Mouse (Mus musculus): ENCODE data around the gene Gramd1b. TPM values are rescaled to one million over a fixed set of nuclear protein-coding genes. Genes with fewer than 3 reads are reported as not detected.

Gramd1b gene
- polyA plus RNA-seq, 1 experiment = 188 TPM

GRCm38 (mm10) chr9:40478146-40478900 is 52.9 kb downstream of the Gramd1b start:
- no peak for DNase-seq
- H3K27ac ChIP-seq (ENCODE audit: insufficient read depth, low read length) = no peak overlapping the region
- no peak for TF ChIP-seq CTCF (IDR thresholded peaks at IDR 0.05; ENCODE audit: borderline replicate concordance, insufficient read depth, low read depth, low read length)
- no peak for TF ChIP-seq POLR2A (IDR thresholded peaks at IDR 0.05; ENCODE audit: borderline replicate concordance, insufficient read depth, low read length)
- H3K4me3 ChIP-seq (replicated peaks; ENCODE audit: insufficient read depth, low read depth, low read length) = no peak overlapping the region
- H3K27me3 ChIP-seq (ENCODE audit: control insufficient read depth, insufficient read depth, low read length) = no peaks in the 10 kb centered on the region
- H3K4me1 ChIP-seq (ENCODE audit: control insufficient read depth, insufficient read depth, low read length) = peaks cover 11% of the 10 kb centered on the region
- WGBS = 88% methylated on average over 9 of the region's 9 CpGs

GRCm38 (mm10) chr9:40477611-40478010 is 53.6 kb downstream of the Gramd1b start:
- Histone ChIP-seq H3K27ac (ENCODE audit: insufficient read depth, low read length) (no peak overlapping the region), H3K4me3 (replicated peaks; ENCODE audit: insufficient read depth, low read depth, low read length) (no peak overlapping the region), H3K4me1 (ENCODE audit: control insufficient read depth, insufficient read depth, low read length) (peaks cover 11% of the 10 kb centered on the region), H3K27me3 (ENCODE audit: control insufficient read depth, insufficient read depth, low read length) (no peaks in the 10 kb centered on the region)
- DNase-seq = no peak
- WGBS = 88% methylated on average over 2 of the region's 2 CpGs
- no peak for TF ChIP-seq CTCF (IDR thresholded peaks at IDR 0.05; ENCODE audit: borderline replicate concordance, insufficient read depth, low read depth, low read length)
- TF ChIP-seq POLR2A (IDR thresholded peaks at IDR 0.05; ENCODE audit: borderline replicate concordance, insufficient read depth, low read length) = no peak

GRCm38 (mm10) chr9:40476098-40476497 is 55.1 kb downstream of the Gramd1b start:
- Histone ChIP-seq H3K4me1 (ENCODE audit: control insufficient read depth, insufficient read depth, low read length) (peaks cover 4% of the 10 kb centered on the region; the same call in 1 of the 2 replicates), H3K27me3 (ENCODE audit: control insufficient read depth, insufficient read depth, low read length) (no peaks in the 10 kb centered on the region), H3K27ac (ENCODE audit: insufficient read depth, low read length) (no peak overlapping the region), H3K4me3 (replicated peaks; ENCODE audit: insufficient read depth, low read depth, low read length) (no peak overlapping the region)
- WGBS = 87% methylated on average over 11 of the region's 11 CpGs
- no peak for DNase-seq
- no peak for TF ChIP-seq CTCF (IDR thresholded peaks at IDR 0.05; ENCODE audit: borderline replicate concordance, insufficient read depth, low read depth, low read length)
- TF ChIP-seq POLR2A (IDR thresholded peaks at IDR 0.05; ENCODE audit: borderline replicate concordance, insufficient read depth, low read length) = no peak

GRCm38 (mm10) chr9:40472961-40473510 is 58.1 kb downstream of the Gramd1b start:
- DNase-seq = no peak
- Histone ChIP-seq H3K4me1 (ENCODE audit: control insufficient read depth, insufficient read depth, low read length) (peaks cover 4% of the 10 kb centered on the region; the same call in 1 of the 2 replicates), H3K27me3 (ENCODE audit: control insufficient read depth, insufficient read depth, low read length) (no peaks in the 10 kb centered on the region), H3K4me3 (replicated peaks; ENCODE audit: insufficient read depth, low read depth, low read length) (no peak overlapping the region), H3K27ac (ENCODE audit: insufficient read depth, low read length) (no peak overlapping the region)
- no peak for TF ChIP-seq POLR2A (IDR thresholded peaks at IDR 0.05; ENCODE audit: borderline replicate concordance, insufficient read depth, low read length)
- no peak for TF ChIP-seq CTCF (IDR thresholded peaks at IDR 0.05; ENCODE audit: borderline replicate concordance, insufficient read depth, low read depth, low read length)
- 92% methylated on average over 9 of the region's 9 CpGs for WGBS

- H3K27ac ChIP-seq (ENCODE audit: insufficient read depth, low read length) = no peak overlapping the region
- no peaks in the 10 kb centered on the region for H3K4me1 ChIP-seq (ENCODE audit: control insufficient read depth, insufficient read depth, low read length)
- no peak for DNase-seq
- 62% methylated on average over 15 of the region's 15 CpGs for WGBS
- no peaks in the 10 kb centered on the region for H3K27me3 ChIP-seq (ENCODE audit: control insufficient read depth, insufficient read depth, low read length)
- no peak for TF ChIP-seq CTCF (IDR thresholded peaks at IDR 0.05; ENCODE audit: borderline replicate concordance, insufficient read depth, low read depth, low read length)
- TF ChIP-seq POLR2A (IDR thresholded peaks at IDR 0.05; ENCODE audit: borderline replicate concordance, insufficient read depth, low read length) = no peak
- no peak overlapping the region for H3K4me3 ChIP-seq (replicated peaks; ENCODE audit: insufficient read depth, low read depth, low read length)
Measured at GRCm38 (mm10) chr9:40469403-40470137, 61.6 kb downstream of the Gramd1b start.

- Histone ChIP-seq H3K4me1 (ENCODE audit: control insufficient read depth, insufficient read depth, low read length) (no peaks in the 10 kb centered on the region), H3K4me3 (replicated peaks; ENCODE audit: insufficient read depth, low read depth, low read length) (no peak overlapping the region), H3K27me3 (ENCODE audit: control insufficient read depth, insufficient read depth, low read length) (no peaks in the 10 kb centered on the region), H3K27ac (ENCODE audit: insufficient read depth, low read length) (no peak overlapping the region)
- TF ChIP-seq POLR2A (IDR thresholded peaks at IDR 0.05; ENCODE audit: borderline replicate concordance, insufficient read depth, low read length) (no peak), CTCF (IDR thresholded peaks at IDR 0.05; ENCODE audit: borderline replicate concordance, insufficient read depth, low read depth, low read length) (no peak)
- DNase-seq = no peak
- 86% methylated on average over 7 of the region's 7 CpGs for WGBS
Measured at GRCm38 (mm10) chr9:40466782-40467181, 64.4 kb downstream of the Gramd1b start.

GRCm38 (mm10) chr9:40465596-40465995 is 65.6 kb downstream of the Gramd1b start:
- no peak overlapping the region for H3K27ac ChIP-seq (ENCODE audit: insufficient read depth, low read length)
- no peak overlapping the region for H3K4me3 ChIP-seq (replicated peaks; ENCODE audit: insufficient read depth, low read depth, low read length)
- no peaks in the 10 kb centered on the region for H3K27me3 ChIP-seq (ENCODE audit: control insufficient read depth, insufficient read depth, low read length)
- 95% methylated on average over 5 of the region's 5 CpGs for WGBS
- DNase-seq = no peak
- TF ChIP-seq POLR2A (IDR thresholded peaks at IDR 0.05; ENCODE audit: borderline replicate concordance, insufficient read depth, low read length) (no peak), CTCF (IDR thresholded peaks at IDR 0.05; ENCODE audit: borderline replicate concordance, insufficient read depth, low read depth, low read length) (no peak)
- no peaks in the 10 kb centered on the region for H3K4me1 ChIP-seq (ENCODE audit: control insufficient read depth, insufficient read depth, low read length)
